Mouse (Mus musculus): ENCODE measurements around the gene Srpk1. TPM values are rescaled to one million over a fixed set of nuclear protein-coding genes. Genes with fewer than 3 reads are reported as not detected.

Gene Srpk1
- polyA plus RNA-seq, 1 experiment, result 65.0 TPM

DNA sequence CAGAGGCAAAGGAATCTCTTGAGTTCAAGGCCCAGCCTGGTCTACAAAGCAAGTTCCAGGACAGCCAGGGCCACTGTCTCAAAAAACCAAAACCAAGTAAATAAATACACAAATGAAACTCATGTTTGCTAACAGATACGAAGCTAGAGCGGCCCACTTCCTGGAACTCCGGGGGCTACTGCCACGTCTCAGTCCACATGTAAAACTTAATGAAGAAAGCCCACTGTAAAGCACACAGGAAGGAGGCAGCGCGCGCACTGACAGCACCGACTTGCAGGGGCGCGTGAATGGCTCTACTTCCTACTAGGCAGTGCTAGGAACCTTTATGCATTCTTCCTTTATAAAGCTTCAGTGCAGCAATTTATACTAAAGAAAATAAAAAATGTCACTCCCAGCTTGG lies 4.9 kb downstream of the Srpk1 start:
- no peak for DNase-seq (ENCODE audit: extremely low spot score in 1 of 2, low spot score in 1 of 2)

DNA sequence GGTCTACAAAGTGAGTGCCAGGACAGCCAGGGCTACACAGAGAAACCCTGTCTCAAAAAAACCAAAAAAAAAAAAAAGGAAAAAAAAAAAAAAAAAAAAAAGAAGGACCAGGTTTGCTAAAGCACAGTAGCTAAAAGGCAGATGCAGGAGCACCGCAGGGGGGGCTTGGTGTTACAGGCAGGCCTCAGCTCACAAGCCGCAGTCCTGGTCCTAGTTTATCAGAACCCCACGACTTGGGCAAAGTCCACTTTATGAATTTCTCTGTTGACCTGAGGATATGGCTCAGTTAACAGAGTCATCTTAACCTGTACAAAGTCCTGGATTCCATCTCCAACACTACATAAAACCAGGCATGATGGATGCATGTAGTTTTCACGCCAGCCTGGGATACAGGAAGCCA lies 7.2 kb downstream of the Srpk1 start:
- no peak for DNase-seq (ENCODE audit: extremely low spot score in 1 of 2, low spot score in 1 of 2)

DNA sequence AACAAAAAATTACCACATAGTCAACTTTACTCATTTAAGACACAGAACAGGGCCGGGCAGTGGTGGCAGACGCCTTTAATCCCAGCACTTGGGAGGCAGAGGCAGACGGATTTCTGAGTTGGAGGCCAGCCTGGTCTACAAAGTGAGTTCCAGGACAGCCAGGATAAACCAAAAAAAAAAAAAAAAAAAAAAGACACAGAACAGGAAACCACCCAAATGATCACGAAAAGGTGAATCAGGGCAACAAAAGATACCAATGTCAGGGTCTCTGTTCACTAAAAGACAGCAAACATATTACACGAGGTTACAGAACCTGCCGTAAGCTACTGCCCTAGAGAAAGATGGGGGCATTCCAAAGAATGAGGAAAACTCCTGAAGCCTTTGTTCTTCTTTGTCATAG lies 9.4 kb downstream of the Srpk1 start:
- no peak for DNase-seq (ENCODE audit: extremely low spot score in 1 of 2, low spot score in 1 of 2)

DNA sequence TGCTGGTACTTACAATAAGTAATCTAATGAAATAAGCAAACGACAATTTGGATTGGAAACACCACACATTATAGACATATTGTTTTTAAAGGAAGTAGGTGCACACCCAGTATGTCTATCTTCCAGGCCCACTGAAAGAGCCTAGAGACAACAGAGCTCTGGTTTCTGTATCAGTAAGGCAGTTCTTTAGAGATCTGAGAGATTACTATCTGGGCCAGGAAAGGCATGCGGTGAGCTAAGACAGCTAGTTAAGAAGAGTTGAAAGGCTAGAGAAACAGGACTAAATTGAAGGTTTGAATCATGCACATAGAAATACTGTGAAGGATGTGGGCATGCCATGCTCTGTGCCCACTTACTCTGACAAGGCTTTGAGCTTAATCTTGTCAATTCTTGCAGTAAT lies 9.9 kb downstream of the Srpk1 start:
- DNase-seq (ENCODE audit: extremely low spot score in 1 of 2, low spot score in 1 of 2), result no peak

DNA sequence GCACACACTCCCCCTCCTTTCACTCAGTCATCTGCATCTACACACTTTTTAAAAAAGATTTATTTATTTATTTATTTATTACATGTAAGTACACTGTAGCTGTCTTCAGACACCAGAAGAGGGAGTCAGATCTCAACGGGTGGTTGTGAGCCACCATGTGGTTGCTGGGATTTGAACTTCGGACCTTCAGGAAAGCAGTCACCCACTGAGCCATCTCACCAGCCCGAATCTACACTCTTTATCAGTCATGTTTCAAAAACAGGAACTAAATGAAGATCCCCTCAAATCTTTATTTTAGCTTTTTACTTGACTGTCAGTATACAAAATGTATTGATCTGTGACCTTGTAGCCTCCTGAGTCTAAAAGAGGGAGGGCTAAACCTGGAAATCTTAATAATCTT lies 13.0 kb downstream of the Srpk1 start:
- no peak for DNase-seq (ENCODE audit: extremely low spot score in 1 of 2, low spot score in 1 of 2)

DNA sequence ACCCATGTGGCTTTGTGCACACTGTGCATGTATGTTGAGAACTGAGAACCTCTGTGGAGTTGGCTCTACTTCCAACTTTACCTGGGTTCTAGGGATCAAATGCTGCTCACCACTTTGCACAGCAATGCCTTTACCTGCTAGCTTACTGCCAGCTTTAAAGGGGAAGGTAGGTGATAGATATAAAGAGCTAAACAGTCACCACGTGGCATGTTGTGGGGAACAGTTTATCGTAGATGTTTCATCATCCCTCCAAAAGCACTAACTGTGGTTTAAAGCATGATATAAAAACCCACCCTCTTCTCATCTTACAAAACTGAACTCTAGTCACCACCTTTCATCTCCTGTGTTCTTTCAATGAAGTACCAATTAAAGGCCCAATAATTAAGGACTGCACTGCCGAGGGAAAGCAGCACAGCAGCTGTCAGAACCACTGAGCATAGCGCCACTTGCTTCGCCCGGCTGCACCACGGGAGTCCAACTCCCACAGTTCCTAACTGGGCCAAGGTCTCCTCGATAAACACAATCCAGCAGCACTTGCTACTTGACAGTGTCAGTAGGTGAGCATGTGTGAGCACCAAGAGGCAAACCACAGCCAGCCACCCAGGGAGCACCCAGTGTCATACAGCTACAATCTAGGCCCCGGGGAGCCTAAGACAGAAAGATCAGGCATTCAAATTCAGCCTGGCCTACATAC lies 20.8 kb downstream of the Srpk1 start:
- no peak for DNase-seq (ENCODE audit: extremely low spot score in 1 of 2, low spot score in 1 of 2)

DNA sequence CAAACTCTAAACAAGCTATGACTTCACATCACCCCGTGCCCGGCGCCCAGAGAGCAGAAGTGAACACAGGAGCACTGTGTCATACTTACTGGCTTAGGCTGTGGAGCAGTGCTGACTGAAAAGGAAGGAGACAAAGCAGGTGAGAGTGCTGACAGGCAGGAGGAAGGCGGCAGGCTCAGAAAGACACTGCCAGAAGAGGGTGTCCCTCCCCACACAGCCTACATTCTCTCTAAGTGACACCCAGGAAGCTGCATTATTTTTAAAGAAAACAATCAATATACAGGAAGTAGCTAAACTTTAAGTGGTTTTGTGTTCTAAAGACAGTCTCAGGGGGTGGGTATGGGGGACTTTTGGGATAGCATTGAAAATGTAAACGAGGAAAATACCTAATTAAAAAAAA lies 21.7 kb downstream of the Srpk1 start:
- no peak for DNase-seq (ENCODE audit: extremely low spot score in 1 of 2, low spot score in 1 of 2)

DNA sequence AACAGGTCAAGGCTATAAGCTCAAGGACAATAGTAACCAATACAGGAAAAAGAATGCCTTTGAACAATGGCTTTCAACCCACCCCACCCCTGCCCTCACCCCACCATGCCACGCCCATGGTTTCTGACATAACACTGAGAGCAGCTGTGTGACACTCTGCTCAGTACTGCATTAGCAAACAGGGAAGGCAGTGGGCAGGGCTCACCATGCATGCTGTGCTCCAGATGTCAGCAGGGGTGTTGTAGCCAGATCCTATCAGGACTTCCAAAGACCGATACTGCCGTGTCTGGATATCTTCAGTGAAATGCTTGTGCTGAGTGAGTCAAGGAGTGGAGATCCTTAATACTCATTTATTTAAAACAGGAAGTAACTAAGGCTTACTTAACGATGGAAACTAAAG lies 28.5 kb downstream of the Srpk1 start:
- DNase-seq (ENCODE audit: extremely low spot score in 1 of 2, low spot score in 1 of 2), result no peak

DNA sequence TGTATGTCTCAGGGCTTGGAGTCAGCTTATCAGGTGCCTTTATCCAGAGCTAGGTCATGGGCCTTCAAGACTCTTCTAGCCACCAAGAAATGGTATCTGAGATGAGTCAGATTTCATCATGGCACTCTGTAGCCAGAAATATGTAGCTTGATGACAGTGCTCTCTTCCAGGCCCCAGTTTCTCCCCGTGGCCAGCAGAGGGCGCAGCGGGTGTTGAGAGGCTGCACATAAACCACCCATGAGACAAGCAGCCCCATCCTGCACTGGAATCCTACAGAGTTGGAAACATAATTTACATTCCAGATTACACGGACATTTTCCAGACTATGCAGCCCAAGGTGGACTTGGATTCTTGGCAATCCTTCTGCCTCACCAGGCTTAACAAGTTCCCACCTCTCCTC lies 29.5 kb downstream of the Srpk1 start:
- peak; percentile 37 to 86 for DNase-seq (ENCODE audit: extremely low spot score in 1 of 2, low spot score in 1 of 2)

DNA sequence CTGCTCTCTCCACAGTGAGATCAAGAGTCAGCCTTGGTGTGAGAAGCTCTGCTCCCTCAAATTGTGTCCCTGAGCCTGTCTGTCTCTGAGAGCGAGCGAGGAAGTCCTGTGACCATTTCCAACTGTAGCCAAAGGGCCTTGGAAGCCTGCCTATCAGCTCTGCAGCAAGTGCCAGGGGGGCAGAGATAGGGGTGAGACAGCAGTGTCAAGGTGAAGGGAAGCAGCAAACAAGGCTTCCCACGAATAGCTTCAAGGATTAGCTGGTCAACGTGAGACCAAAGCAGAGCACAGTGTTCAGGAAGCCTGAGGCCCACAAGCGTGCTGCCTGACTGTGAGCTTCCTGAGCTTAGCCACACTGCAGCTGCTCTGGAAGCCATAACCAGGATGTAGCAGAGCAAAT lies 31.0 kb downstream of the Srpk1 start:
- DNase-seq (ENCODE audit: extremely low spot score in 1 of 2, low spot score in 1 of 2), result no peak

DNA sequence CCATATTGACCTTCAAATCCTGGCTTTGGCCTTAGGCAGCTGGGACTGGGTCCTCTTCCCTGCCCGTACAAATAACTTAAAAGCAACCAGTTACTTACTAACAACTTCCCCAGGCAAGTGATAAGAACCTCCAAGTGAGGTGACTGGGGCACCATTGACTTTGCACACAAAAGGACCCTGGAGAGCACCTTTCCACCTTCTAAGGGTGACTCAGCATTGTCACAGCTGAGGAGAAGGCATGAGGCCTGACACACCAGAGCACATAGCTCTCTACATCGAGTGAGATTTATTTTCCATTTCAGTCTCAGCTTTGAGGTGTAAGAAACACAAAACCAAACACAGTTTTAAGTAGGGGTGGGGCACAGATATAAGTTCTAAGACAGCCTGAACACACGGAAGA lies 31.9 kb downstream of the Srpk1 start:
- DNase-seq (ENCODE audit: extremely low spot score in 1 of 2, low spot score in 1 of 2), result no peak

DNA sequence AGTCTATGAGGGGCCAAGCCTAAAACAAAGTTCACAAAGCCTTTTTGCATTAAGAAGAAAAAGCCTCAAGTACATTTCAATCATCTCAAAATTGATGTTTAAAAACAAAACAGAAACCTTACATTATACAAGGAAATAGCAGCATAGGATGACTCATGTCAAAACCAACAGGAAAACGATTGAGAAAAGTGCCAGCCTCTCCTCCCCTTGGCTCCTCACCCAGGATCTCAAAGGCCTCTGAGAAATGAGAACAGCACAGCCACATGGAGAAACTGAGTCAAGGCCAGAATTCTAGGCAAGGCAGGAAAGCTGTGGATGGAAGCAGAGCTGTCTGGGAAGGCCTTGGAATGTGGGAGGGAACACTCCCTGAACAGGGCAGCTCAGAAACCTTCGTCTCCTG lies 33.9 kb downstream of the Srpk1 start:
- no peak for DNase-seq (ENCODE audit: extremely low spot score in 1 of 2, low spot score in 1 of 2)

DNA sequence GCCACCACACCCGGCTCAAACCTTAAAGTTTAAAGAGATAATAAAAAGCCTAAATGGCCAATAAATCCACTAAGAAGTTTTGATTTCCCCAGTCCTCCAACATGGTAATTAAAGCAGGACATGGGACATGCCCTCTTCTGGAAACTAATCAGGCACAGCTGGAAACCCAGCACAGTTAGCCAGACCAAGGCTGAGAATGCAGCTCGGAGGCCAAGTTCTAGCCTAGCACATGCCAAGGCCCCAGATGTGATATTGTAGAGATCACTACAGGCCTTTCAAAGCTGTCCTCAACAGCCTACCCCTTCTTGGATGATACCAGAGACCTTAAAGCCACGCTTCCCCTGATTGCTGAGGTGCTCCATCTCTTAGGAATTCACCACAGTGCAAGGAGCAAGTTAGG lies 36.0 kb downstream of the Srpk1 start:
- DNase-seq (ENCODE audit: extremely low spot score in 1 of 2, low spot score in 1 of 2), result no peak

DNA sequence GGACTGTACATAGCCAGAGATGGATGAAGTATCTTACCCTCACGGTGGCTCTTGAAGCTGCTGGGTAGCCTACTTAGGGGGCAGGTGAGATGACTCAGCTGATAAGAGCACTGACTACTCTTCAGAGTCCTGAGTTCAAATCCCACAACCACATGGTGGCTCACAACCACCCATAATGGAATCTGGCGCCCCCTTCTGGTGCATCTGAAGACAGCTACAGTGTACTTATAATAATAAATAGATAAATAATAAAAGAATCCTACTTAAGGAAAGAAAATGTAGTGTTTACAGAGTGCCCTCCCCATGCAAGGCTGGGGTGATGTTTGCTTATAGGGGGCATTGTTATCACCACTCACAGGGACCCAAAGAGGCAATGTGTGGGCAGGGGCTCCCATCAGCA lies 41.5 kb downstream of the Srpk1 start:
- no peak for DNase-seq (ENCODE audit: extremely low spot score in 1 of 2, low spot score in 1 of 2)

DNA sequence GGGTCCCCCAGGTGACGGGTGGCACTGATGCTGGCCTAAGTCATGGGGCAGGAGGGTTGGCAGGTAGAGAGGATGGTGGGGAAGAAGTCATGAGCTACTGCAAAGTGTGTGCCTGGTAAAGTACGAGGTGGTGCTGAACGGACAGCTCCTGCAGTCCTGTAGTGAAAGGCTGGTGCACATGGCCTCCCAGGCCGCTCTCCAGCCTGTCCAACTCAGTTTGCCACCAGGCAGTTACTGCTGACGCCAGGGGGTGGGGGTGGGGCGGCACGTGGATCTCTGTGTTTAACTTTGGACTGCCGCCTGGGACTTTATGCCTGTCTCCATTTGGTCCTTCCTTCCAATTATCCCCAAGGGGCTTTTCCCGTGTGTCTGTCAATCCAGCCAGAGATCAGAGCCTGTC lies 42.1 kb downstream of the Srpk1 start:
- no peak for DNase-seq (ENCODE audit: extremely low spot score in 1 of 2, low spot score in 1 of 2)

DNA sequence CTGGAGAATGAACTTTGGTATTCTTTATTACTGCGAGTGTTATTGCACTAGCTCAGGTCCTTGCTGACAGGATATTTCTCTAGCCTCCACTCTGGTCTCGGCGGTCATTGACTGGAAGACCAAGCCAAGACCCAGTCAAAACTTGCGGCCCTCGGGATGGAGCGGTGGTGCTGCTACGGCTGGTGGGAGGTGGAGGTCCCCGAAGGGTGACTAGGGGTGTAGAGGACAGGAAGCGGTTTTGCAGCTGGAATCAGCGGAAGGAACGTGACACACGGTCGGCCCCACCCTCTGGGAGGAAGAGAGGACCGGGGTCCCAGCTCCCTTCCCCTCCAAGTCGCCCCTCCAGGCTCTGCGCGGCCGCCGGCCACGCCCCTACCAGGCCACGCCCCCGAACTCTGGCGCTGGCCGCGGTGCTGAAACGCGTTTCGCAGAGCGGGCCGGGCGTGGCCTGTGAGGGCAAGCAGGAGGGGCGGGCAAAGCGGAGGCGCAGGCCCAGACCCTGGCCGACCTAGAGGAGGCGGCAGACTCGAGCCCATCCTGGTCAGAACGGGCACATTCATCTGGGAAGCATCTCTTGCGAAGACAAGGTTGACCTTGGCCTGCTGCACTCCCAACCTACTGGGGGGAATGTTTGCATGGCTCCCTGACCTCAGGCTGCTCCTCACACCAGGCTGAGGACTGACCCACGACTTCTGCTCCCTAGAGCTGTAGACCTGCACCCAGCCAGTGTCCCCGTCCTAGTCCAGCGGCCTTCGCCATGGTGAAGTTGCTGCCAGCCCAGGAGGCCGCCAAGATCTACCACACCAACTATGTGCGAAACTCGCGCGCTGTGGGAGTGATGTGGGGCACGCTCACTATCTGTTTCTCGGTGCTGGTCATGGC lies 47.0 kb downstream of the Srpk1 start, which contains the start of gene Lhfpl5:
Gene Lhfpl5, plus strand, starts transcription at position 398 of the 882 bp plus-strand sequence.
- no peak for DNase-seq (ENCODE audit: extremely low spot score in 1 of 2, low spot score in 1 of 2)

DNA sequence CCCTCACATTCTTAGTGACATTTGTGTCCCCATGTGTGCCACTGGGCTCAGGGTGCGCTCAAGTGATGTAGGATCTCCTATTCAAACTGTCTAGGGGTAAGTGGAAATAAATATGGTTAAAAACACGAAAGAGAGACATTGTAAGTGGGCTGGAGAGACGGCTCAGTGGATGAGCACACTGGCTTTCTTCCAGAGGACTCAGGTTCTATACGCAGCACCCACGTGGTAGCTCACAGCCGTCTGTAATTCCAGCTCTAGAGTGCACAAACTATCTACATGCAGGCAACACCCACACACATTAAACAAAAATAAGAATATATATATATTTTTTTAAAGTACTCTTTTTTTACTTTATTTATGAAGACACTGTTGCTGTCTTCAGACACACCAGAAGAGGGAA lies 49.6 kb downstream of the Srpk1 start:
- peak in 1 of 2 experiments; percentile 38 for DNase-seq (ENCODE audit: extremely low spot score in 1 of 2, low spot score in 1 of 2)

DNA sequence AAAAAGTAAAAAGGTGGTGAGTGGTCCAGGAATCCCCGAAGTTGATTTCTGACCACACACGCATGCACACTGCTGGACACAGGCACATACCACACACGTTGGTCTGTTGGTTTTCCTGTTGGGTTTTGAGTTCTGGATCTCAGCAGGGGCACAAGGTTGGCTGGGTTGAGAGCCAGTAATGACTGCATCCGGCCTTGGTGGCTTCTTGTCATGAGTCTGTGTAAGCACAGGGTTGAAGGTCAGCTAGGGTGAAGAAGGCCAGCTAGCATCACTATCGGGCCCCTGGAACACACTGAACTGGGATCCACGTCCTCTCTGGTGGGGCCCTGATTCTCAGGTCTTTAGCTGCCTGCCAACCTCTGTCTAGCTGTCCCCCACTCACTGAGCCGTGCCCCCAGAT lies 50.0 kb downstream of the Srpk1 start:
- no peak for DNase-seq (ENCODE audit: extremely low spot score in 1 of 2, low spot score in 1 of 2)

DNA sequence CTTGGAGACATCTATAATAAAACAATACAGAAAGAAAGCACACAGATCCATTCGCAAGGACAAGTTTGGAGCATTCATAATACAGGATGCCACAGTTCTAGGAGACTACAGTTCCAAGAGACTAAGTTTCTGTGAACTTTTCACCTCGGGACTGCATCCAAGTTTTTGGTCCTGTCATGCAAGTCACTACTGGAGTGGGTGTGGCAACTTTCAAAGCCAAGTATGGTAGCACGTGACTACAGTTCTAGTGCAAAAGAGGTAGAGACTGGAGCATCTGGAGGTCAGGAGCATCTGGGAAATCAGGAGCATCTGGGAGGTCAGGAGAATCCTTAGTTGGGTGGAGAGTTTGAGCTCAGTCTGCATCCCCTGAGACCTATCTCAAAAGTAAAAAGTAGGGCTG lies 50.6 kb downstream of the Srpk1 start:
- DNase-seq (ENCODE audit: extremely low spot score in 1 of 2, low spot score in 1 of 2), result no peak

DNA sequence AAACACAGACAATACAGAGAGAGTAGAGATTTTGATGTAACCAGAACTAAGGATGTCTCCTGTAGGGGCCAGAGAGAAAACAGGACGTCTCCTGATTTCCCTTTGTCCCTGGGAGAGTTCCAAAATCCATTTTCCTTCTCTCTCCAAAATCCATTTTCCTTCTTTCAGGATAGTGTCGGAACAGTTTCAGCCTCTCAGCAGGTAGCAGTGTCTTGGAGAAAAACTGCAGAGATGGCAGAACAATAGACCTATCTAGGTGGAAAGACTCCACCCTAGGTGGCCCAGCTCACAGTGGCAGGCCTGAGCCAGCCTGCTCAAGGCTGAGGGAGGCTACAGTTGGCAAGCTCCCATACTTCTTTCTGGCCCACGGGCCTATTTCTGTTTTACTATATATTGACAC lies 55.0 kb downstream of the Srpk1 start:
- DNase-seq (ENCODE audit: extremely low spot score in 1 of 2, low spot score in 1 of 2), result no peak

DNA sequence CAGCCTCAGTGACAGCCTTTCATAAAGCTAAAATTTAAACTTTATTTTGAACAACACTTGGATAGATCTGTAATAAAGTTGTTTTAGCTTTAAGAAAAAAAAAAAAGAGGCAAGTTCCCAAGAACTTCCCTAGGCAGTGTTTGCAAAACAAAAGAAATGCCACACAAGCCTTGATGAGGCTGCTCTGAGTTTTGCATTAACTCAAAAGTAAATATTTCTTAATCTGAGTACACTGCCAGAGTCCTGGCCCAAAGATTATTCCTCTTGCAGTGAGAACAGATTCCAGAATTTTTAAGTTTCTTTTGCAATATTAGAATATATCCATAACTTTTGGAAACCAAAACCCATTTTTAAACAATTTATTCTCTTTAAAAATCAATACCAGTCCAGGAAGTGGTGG lies 57.3 kb downstream of the Srpk1 start:
- DNase-seq (ENCODE audit: extremely low spot score in 1 of 2, low spot score in 1 of 2), result no peak

DNA sequence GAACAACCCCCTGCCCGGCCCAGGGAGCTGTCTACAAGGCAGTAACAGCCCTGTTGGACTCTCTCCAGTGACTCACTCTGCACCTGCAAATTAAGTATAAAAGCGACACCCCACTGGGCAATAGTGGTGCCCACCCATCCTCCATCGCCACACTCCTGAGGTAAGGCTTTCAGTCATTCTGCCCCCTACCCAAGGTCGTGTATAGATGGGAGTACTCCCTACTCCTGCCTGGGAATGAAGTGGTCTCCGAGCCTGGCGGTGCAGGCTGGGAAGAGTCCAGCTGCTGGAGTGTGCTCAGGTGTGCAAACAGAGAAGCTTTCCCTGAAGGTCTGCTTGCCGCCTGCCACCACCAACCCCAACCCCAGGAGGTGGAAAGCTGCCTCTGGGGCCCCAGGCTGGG lies 60.9 kb downstream of the Srpk1 start:
- DNase-seq (ENCODE audit: extremely low spot score in 1 of 2, low spot score in 1 of 2), result no peak

Data from frontal cortex, adult 2 months (tissue).